Mouse (Mus musculus): ENCODE results near the gene Gabbr1. TPM values are rescaled to one million over a fixed set of nuclear protein-coding genes. Genes with fewer than 3 reads are reported as not detected.

Gabbr1 gene
- 11.5 and 15.0 TPM in 2 replicates for polyA plus RNA-seq (2015; fragmentation: Nextera tagmentation; extraction: Ambion mirVana)

GRCm38 (mm10) chr17:37045611-37046311 lies at the start of gene Gabbr1:
Gene Gabbr1 (plus strand): TSS chr17:37045966.
- H3K4me2 ChIP-seq (replicated peaks), result peak within 1 kb of the TSS; percentile 92
- peak within 1 kb of the TSS; percentile 68 for H3K4me3 ChIP-seq (replicated peaks)
- H3K9me3 ChIP-seq (replicated peaks), result no peaks in the 10 kb centered on the region
- no peaks in the 10 kb centered on the region for H3K36me3 ChIP-seq
- peak within 1 kb of the TSS; percentile 77 for H3K27ac ChIP-seq (replicated peaks)
- peak within 1 kb of the TSS; percentile 67 for H3K9ac ChIP-seq
- H3K27me3 ChIP-seq, result peaks cover 4% of the 10 kb centered on the region; the same call in 1 of the 2 replicates
- WGBS, result under 1% methylated on average over 49 of the region's 55 CpGs
- peak; percentile 92 for ATAC-seq (ENCODE audit: insufficient number of reproducible peaks, low FRiP score, low TSS enrichment, low read depth)
- peaks cover 39% of the 10 kb centered on the region for H3K4me1 ChIP-seq

GRCm38 (mm10) chr17:36997033-36997735 lies 48.6 kb upstream of the Gabbr1 start:
- Histone ChIP-seq H3K4me2 (replicated peaks) (no peak overlapping the region), H3K36me3 (no peaks in the 10 kb centered on the region), H3K9me3 (replicated peaks) (no peaks in the 10 kb centered on the region), H3K27me3 (no peaks in the 10 kb centered on the region), H3K9ac (no peak overlapping the region), H3K27ac (replicated peaks) (no peak overlapping the region), H3K4me1 (no peaks in the 10 kb centered on the region), H3K4me3 (replicated peaks) (no peak overlapping the region)
- WGBS, result 25% methylated on average over 7 of the region's 7 CpGs
- ATAC-seq (ENCODE audit: insufficient number of reproducible peaks, low FRiP score, low TSS enrichment, low read depth), result no peak

GRCm38 (mm10) chr17:36998477-36998876 lies 47.3 kb upstream of the Gabbr1 start:
- Histone ChIP-seq H3K27ac (replicated peaks) (no peak overlapping the region), H3K9ac (no peak overlapping the region), H3K4me2 (replicated peaks) (no peak overlapping the region), H3K9me3 (replicated peaks) (no peaks in the 10 kb centered on the region), H3K27me3 (no peaks in the 10 kb centered on the region), H3K36me3 (no peaks in the 10 kb centered on the region), H3K4me3 (replicated peaks) (no peak overlapping the region), H3K4me1 (peaks cover 7% of the 10 kb centered on the region)
- 62% methylated on average over 2 of the region's 2 CpGs for WGBS
- no peak for ATAC-seq (ENCODE audit: insufficient number of reproducible peaks, low FRiP score, low TSS enrichment, low read depth)

- Histone ChIP-seq H3K27me3 (no peaks in the 10 kb centered on the region), H3K9ac (no peak within 1 kb of the TSS), H3K9me3 (replicated peaks) (no peaks in the 10 kb centered on the region), H3K27ac (replicated peaks) (0 out of 2 replicates have a peak within 1 kb of the TSS, but pooled peaks have one; percentile 91), H3K4me3 (replicated peaks) (peak within 1 kb of the TSS; percentile 70), H3K4me1 (peaks cover 7% of the 10 kb centered on the region), H3K36me3 (0 out of 2 replicates have a peak, but pooled peaks cover 2% of the 10 kb centered on the region), H3K4me2 (replicated peaks) (peak within 1 kb of the TSS; percentile 83)
- WGBS, result 94% methylated on average over 7 of the region's 7 CpGs
- ATAC-seq (ENCODE audit: insufficient number of reproducible peaks, low FRiP score, low TSS enrichment, low read depth), result no peak
Measured at GRCm38 (mm10) chr17:37000863-37001262, 44.9 kb upstream of the Gabbr1 start, which contains the start of gene Zfp57. Gene Zfp57 (plus strand): TSS chr17:37001163.

GRCm38 (mm10) chr17:37002364-37003330 lies 43.1 kb upstream of the Gabbr1 start:
- WGBS, result under 1% methylated on average over 49 of the region's 49 CpGs
- peak overlapping the region; percentile 70 for H3K4me3 ChIP-seq (replicated peaks)
- H3K36me3 ChIP-seq, result peaks cover 7% of the 10 kb centered on the region; the same call in 1 of the 2 replicates
- H3K4me1 ChIP-seq, result peaks cover 7% of the 10 kb centered on the region
- ATAC-seq (ENCODE audit: insufficient number of reproducible peaks, low FRiP score, low TSS enrichment, low read depth), result peak; percentile 85
- H3K27me3 ChIP-seq, result no peaks in the 10 kb centered on the region
- H3K9me3 ChIP-seq (replicated peaks), result no peaks in the 10 kb centered on the region
- peak overlapping the region; percentile 83 for H3K4me2 ChIP-seq (replicated peaks)
- peak overlapping the region; percentile 91 for H3K27ac ChIP-seq (replicated peaks)
- H3K9ac ChIP-seq, result peak overlapping the region; percentile 86

GRCm38 (mm10) chr17:37003366-37003765 lies 42.4 kb upstream of the Gabbr1 start:
- WGBS, result 40% methylated on average over 4 of the region's 4 CpGs
- Histone ChIP-seq H3K27me3 (no peaks in the 10 kb centered on the region), H3K4me1 (peaks cover 7% of the 10 kb centered on the region), H3K36me3 (peaks cover 14% of the 10 kb centered on the region; the same call in 1 of the 2 replicates), H3K27ac (replicated peaks) (no peak overlapping the region), H3K4me2 (replicated peaks) (peak overlapping the region; percentile 83), H3K9ac (0 out of 2 replicates have a peak overlapping the region, but pooled peaks have one; percentile 86), H3K9me3 (replicated peaks) (no peaks in the 10 kb centered on the region), H3K4me3 (replicated peaks) (peak overlapping the region; percentile 70)
- no peak for ATAC-seq (ENCODE audit: insufficient number of reproducible peaks, low FRiP score, low TSS enrichment, low read depth)

- Histone ChIP-seq H3K9me3 (replicated peaks) (no peaks in the 10 kb centered on the region), H3K27ac (replicated peaks) (no peak overlapping the region), H3K27me3 (no peaks in the 10 kb centered on the region), H3K4me3 (replicated peaks) (no peak overlapping the region), H3K4me2 (replicated peaks) (no peak overlapping the region), H3K4me1 (peaks cover 2% of the 10 kb centered on the region), H3K36me3 (peaks cover 37% of the 10 kb centered on the region), H3K9ac (no peak overlapping the region)
- ATAC-seq (ENCODE audit: insufficient number of reproducible peaks, low FRiP score, low TSS enrichment, low read depth), result no peak
- WGBS, result 86% methylated on average over 6 of the region's 6 CpGs
Measured at GRCm38 (mm10) chr17:37008161-37008560, 37.6 kb upstream of the Gabbr1 start.

- WGBS, result 93% methylated on average over 17 of the region's 17 CpGs
- ATAC-seq (ENCODE audit: insufficient number of reproducible peaks, low FRiP score, low TSS enrichment, low read depth), result no peak
- no peak overlapping the region for H3K4me2 ChIP-seq (replicated peaks)
- no peak overlapping the region for H3K27ac ChIP-seq (replicated peaks)
- no peak overlapping the region for H3K9ac ChIP-seq
- H3K36me3 ChIP-seq, result peaks cover 37% of the 10 kb centered on the region
- H3K9me3 ChIP-seq (replicated peaks), result no peaks in the 10 kb centered on the region
- H3K4me3 ChIP-seq (replicated peaks), result no peak overlapping the region
- H3K27me3 ChIP-seq, result no peaks in the 10 kb centered on the region
- H3K4me1 ChIP-seq, result no peaks in the 10 kb centered on the region
Measured at GRCm38 (mm10) chr17:37009460-37010042, 36.2 kb upstream of the Gabbr1 start.

- Histone ChIP-seq H3K4me1 (no peaks in the 10 kb centered on the region), H3K9me3 (replicated peaks) (no peaks in the 10 kb centered on the region), H3K9ac (no peak overlapping the region), H3K4me3 (replicated peaks) (no peak overlapping the region), H3K27ac (replicated peaks) (no peak overlapping the region), H3K36me3 (peaks cover 30% of the 10 kb centered on the region), H3K27me3 (no peaks in the 10 kb centered on the region), H3K4me2 (replicated peaks) (no peak overlapping the region)
- no peak for ATAC-seq (ENCODE audit: insufficient number of reproducible peaks, low FRiP score, low TSS enrichment, low read depth)
- 84% methylated on average over 3 of the region's 3 CpGs for WGBS
Measured at GRCm38 (mm10) chr17:37011719-37012118, 34.0 kb upstream of the Gabbr1 start.

GRCm38 (mm10) chr17:37012141-37012540 lies 33.6 kb upstream of the Gabbr1 start:
- ATAC-seq (ENCODE audit: insufficient number of reproducible peaks, low FRiP score, low TSS enrichment, low read depth), result no peak
- H3K4me2 ChIP-seq (replicated peaks), result no peak overlapping the region
- no peaks in the 10 kb centered on the region for H3K27me3 ChIP-seq
- H3K9ac ChIP-seq, result no peak overlapping the region
- whole genome bisulfite sequencing, result 73% methylated on average over 5 of the region's 5 CpGs
- no peaks in the 10 kb centered on the region for H3K4me1 ChIP-seq
- no peak overlapping the region for H3K4me3 ChIP-seq (replicated peaks)
- H3K36me3 ChIP-seq, result peaks cover 30% of the 10 kb centered on the region
- no peaks in the 10 kb centered on the region for H3K9me3 ChIP-seq (replicated peaks)
- H3K27ac ChIP-seq (replicated peaks), result no peak overlapping the region

All from embryonic facial prominence, embryonic 15.5 days (tissue).